Mouse (Mus musculus) limb, embryonic 11.5 days (tissue): ENCODE results near the gene Man2b1. TPM values are rescaled to one million over a fixed set of nuclear protein-coding genes. Genes with fewer than 3 reads are reported as not detected.

Experiments
- ATAC-seq: fragments of 200-750 bp; cut with Nextera tagmentation; 2 replicates; pipeline ENCODE4 v1.8.0; 2017; ENCODE audit warnings: low read depth; ENCODE audit not compliant: insufficient number of reproducible peaks, low FRiP score, low TSS enrichment
- DNase-seq: peaks from one replicate; pipeline ENCODE4 v3.0.0-alpha.2; 2015; ENCODE audit warnings: low spot score
- H3K27ac ChIP-seq: fragments of 300-500 bp; sonication (generic); replicated peaks from 2 replicates; pipeline ENCODE4 v1.5.1; 2014; ENCODE audit warnings: low read depth, mild to moderate bottlenecking, low read length
- H3K27me3 ChIP-seq: fragments of 300-500 bp; sonication (generic); 2 replicates; pipeline ENCODE4 v1.6.1; 2014; ENCODE audit warnings: mild to moderate bottlenecking, low read length, mixed read lengths; ENCODE audit not compliant: control insufficient read depth, insufficient read depth
- H3K36me3 ChIP-seq: fragments of 300-500 bp; sonication (generic); 2 replicates; pipeline ENCODE4 v1.6.1; 2014; ENCODE audit warnings: mild to moderate bottlenecking, low read length, moderate library complexity, mixed read lengths; ENCODE audit not compliant: control insufficient read depth, insufficient read depth
- H3K4me1 ChIP-seq: fragments of 300-500 bp; sonication (generic); 2 replicates; pipeline ENCODE4 v1.6.1; 2014; ENCODE audit warnings: low read length, mixed read lengths; ENCODE audit not compliant: control insufficient read depth, insufficient read depth
- H3K4me2 ChIP-seq: fragments of 300-500 bp; sonication (generic); 2 replicates; pipeline ENCODE4 v1.6.1; 2014; ENCODE audit warnings: low read depth, mild to moderate bottlenecking, moderate library complexity; ENCODE audit not compliant: severe bottlenecking
- H3K4me3 ChIP-seq: fragments of 300-500 bp; sonication (generic); 2 replicates; pipeline ENCODE4 v1.5.1; 2014; ENCODE audit warnings: low read depth, low read length
- H3K9ac ChIP-seq: fragments of 300-500 bp; sonication (generic); 2 replicates; pipeline ENCODE4 v1.6.1; 2014; ENCODE audit warnings: mild to moderate bottlenecking, low read length
- H3K9me3 ChIP-seq: fragments of 300-500 bp; sonication (generic); 2 replicates; pipeline ENCODE4 v1.6.1; 2016; ENCODE audit warnings: low read length; ENCODE audit not compliant: control insufficient read depth
- WGBS: fragments of 180-500 bp; shearing (Covaris S2); extraction: QIAGEN DNeasy Blood & Tissue Kit; methylation state at CpG from one replicate; pipeline ENCODE4 v1.1.7; 2014; 5-methylcytosine and 5-hydroxymethylcytosine counted together
- polyA plus RNA-seq: library from polyadenylated mRNA; unstranded; fragments of >200 nt; fragmentation: Nextera tagmentation; extraction: Ambion mirVana; gene quantifications from 2 replicates; pipeline ENCODE4 v1.2.1, GENCODE M21; 2014

Gene Man2b1
- 22.1 and 23.4 TPM in 2 replicates for polyA plus RNA-seq

DNA sequence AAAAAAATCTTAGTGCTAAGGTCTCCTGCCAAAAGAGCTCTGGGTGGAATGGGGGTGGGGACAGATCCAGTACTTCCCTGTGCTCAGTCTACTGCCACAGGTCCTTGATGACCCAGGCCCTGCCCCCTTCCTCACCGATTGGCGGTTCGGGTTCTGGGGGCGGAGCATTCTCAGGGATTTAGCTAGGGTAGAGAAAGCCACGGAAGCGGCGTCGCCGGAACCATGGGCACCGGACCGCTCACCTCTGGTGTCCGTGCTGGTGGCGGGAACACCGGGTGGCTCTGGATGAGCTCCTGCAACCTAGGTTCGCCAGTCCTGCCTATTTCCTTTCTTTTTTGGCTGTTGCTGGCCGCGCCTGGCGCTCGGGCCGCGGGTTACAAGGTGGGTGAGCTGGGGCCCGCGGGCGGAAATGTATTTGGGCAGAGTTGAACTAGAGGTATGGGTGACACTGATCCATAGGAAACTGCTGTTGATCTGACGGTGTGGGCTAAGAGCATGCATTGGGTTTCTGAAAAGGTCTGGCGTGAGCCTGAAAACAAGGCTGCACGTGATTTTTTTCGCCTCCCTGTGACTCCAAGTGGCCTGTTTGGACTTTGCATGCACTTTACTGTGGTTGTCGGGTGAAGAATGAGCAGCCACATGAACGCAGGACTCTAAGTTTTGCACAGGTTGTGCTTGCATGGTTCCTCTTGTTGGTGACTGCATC, at the start of gene Man2b1:
Man2b1 (plus strand) TSS at position 163 of the 706 bp plus-strand sequence.
- whole genome bisulfite sequencing: under 1% methylated on average over 30 of the region's 30 CpGs
- Histone ChIP-seq H3K9ac (peak within 1 kb of the TSS; percentile 72), H3K27ac (no peak within 1 kb of the TSS), H3K4me1 (peaks cover 12% of the 10 kb centered on the region; the same call in 1 of the 2 replicates), H3K36me3 (peaks cover 3% of the 10 kb centered on the region), H3K4me3 (peak within 1 kb of the TSS; percentile 55), H3K4me2 (peak within 1 kb of the TSS; percentile 66), H3K9me3 (no peaks in the 10 kb centered on the region), H3K27me3 (no peaks in the 10 kb centered on the region)
- ATAC-seq (peak; percentile 84), DNase-seq (peak; percentile 83)

- no peaks in the 10 kb centered on the region for H3K27me3 ChIP-seq
- H3K9me3 ChIP-seq: no peaks in the 10 kb centered on the region
- no peak overlapping the region for H3K4me3 ChIP-seq
- peaks cover 19% of the 10 kb centered on the region for H3K36me3 ChIP-seq
- no peak overlapping the region for H3K4me2 ChIP-seq
- peaks cover 8% of the 10 kb centered on the region; the same call in 1 of the 2 replicates for H3K4me1 ChIP-seq
- H3K27ac ChIP-seq: no peak overlapping the region
- H3K9ac ChIP-seq: no peak overlapping the region
- DNase-seq (no peak), ATAC-seq (no peak)
- WGBS: 62% methylated on average over 1 of the region's 1 CpGs
Observed at GRCm38 (mm10) chr8:85033867-85034266, 49.2 kb upstream of the Man2b1 start.

DNA sequence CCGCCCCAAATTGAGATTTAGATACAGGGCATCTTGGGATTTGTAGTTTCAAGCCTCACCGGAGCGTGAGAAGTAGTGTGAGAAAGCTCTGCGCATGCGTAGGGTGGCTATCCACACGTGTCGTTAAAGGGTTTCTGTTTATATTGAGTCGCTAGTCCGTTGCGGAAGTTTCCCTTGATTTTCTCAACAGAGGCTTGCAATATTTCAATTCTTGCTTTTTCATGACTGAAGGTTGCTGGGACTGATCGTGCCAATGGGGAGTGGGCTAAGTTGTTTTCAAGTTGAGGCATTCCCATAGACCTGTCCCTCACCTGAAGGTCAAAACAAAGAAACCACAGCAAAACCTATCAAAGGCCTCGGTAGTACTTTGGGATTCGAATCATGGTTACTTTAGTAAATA, 48.3 kb upstream of the Man2b1 start:
- H3K9ac ChIP-seq: peak overlapping the region; percentile 40; the same call in 1 of the 2 replicates
- no peak overlapping the region for H3K27ac ChIP-seq
- H3K36me3 ChIP-seq: peaks cover 15% of the 10 kb centered on the region; the same call in 1 of the 2 replicates
- 5% methylated on average over 13 of the region's 13 CpGs for WGBS
- H3K4me1 ChIP-seq: peaks cover 9% of the 10 kb centered on the region; the same call in 1 of the 2 replicates
- H3K9me3 ChIP-seq: no peaks in the 10 kb centered on the region
- peak; percentile 86 for DNase-seq
- ATAC-seq: no peak
- H3K4me3 ChIP-seq: peak overlapping the region; percentile 63
- H3K4me2 ChIP-seq: peak overlapping the region; percentile 65
- no peaks in the 10 kb centered on the region for H3K27me3 ChIP-seq

DNA sequence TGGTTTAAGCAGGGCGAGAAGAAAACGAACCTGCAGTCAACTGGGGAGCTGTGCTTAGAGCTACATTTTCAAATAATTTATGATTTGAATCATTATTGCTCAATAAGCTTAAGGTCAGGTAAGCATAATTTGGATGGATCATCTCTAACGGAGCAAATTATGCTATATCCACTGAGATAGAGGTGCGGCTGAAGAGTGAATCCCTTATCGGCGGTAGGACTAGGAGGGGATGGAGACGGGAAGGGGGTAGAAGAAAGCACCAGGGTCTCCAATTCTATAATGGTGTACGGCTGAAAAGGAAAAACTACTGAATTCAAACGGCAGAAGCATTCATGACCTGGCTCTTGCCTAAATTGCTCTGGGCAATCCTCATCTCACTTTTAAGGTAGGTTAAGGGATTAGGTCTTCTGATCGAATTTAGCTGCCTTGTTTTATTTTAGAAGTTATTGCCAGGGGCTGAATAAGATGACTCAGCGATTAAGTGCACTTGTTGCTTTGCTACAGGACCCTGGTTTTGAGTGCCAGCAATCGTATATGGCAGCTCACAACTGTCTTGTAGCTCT, 47.8 kb upstream of the Man2b1 start:
- DNase-seq (no peak), ATAC-seq (no peak)
- H3K27ac ChIP-seq: no peak overlapping the region
- H3K9me3 ChIP-seq: no peaks in the 10 kb centered on the region
- H3K9ac ChIP-seq: peak overlapping the region; percentile 49
- peak overlapping the region; percentile 63 for H3K4me3 ChIP-seq
- 8% methylated on average over 12 of the region's 12 CpGs for WGBS
- H3K36me3 ChIP-seq: peaks cover 12% of the 10 kb centered on the region; the same call in 1 of the 2 replicates
- peak overlapping the region; percentile 65 for H3K4me2 ChIP-seq
- peaks cover 9% of the 10 kb centered on the region; the same call in 1 of the 2 replicates for H3K4me1 ChIP-seq
- H3K27me3 ChIP-seq: no peaks in the 10 kb centered on the region

DNA sequence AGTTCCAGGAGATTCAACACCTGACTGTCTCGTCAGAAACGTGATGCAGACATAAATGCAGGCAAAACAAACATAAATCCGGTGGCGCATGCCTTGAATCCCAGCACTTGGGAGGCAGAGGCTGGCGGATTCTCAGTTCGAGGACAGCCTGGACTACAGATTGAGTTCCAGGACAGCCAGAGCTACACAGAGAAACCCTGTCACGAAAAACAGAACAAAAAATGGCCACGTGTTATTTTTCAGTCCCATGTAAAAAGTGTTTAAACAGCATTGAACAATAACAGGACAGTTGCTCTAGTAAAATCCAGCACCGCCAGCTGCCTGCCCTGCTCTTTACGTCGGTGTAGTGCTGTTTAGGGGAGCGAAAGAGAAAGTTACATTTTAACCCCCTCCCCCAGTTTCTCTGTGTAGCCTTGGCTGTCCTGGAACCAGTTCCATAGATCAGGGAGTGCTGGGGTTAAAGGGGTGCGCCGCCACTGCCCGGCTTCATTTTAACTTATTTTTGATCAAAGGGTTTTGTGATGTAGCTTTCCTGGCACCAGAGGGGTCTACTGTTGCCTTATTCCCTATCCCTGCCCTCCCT, 47.3 kb upstream of the Man2b1 start:
- under 1% methylated on average over 15 of the region's 15 CpGs for WGBS
- Histone ChIP-seq H3K4me1 (peaks cover 9% of the 10 kb centered on the region; the same call in 1 of the 2 replicates), H3K36me3 (peaks cover 14% of the 10 kb centered on the region), H3K4me2 (peak overlapping the region; percentile 65), H3K27me3 (no peaks in the 10 kb centered on the region), H3K27ac (peak overlapping the region; percentile 72), H3K4me3 (peak overlapping the region; percentile 63), H3K9me3 (no peaks in the 10 kb centered on the region), H3K9ac (peak overlapping the region; percentile 49)
- DNase-seq (peak; percentile 58), ATAC-seq (0 out of 2 replicates have a peak, but pooled peaks have one; percentile 3)

DNA sequence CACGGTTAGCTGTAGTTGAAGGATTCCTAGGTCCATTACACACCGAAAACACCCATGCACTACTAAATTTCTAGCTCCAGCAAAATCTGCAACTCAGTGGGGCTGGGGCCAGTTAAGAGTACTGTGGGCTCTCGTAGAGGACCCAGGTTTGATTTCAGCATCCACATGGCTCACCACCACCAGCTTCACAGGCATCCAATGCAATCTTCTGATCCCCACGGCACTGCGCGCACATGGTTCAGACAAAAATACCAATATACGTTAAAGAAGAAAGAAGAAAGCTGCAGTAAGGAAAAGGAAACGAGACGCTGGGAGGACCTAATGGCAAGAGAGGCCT, 46.7 kb upstream of the Man2b1 start:
- Histone ChIP-seq H3K27ac (peak overlapping the region; percentile 72), H3K27me3 (no peaks in the 10 kb centered on the region), H3K4me2 (peak overlapping the region; percentile 65), H3K4me1 (peaks cover 9% of the 10 kb centered on the region; the same call in 1 of the 2 replicates), H3K36me3 (peaks cover 17% of the 10 kb centered on the region), H3K4me3 (peak overlapping the region; percentile 63), H3K9me3 (no peaks in the 10 kb centered on the region), H3K9ac (peak overlapping the region; percentile 49)
- ATAC-seq (peak; percentile 37), DNase-seq (no peak)
- WGBS: 0% methylated on average over 9 of the region's 9 CpGs

- peaks cover 16% of the 10 kb centered on the region for H3K36me3 ChIP-seq
- peak within 1 kb of the TSS; percentile 87 for H3K4me2 ChIP-seq
- peaks cover 9% of the 10 kb centered on the region; the same call in 1 of the 2 replicates for H3K4me1 ChIP-seq
- no peaks in the 10 kb centered on the region for H3K9me3 ChIP-seq
- H3K27me3 ChIP-seq: no peaks in the 10 kb centered on the region
- peak within 1 kb of the TSS; percentile 63 for H3K4me3 ChIP-seq
- peak within 1 kb of the TSS; percentile 99 for H3K27ac ChIP-seq
- WGBS: under 1% methylated on average over 59 of the region's 59 CpGs
- DNase-seq (peak; percentile 90), ATAC-seq (peak; percentile 92)
- peak within 1 kb of the TSS; percentile 91 for H3K9ac ChIP-seq
Observed at GRCm38 (mm10) chr8:85036718-85037365, 46.2 kb upstream of the Man2b1 start, which contains the start of gene Tnpo2. Gene Tnpo2 (plus strand): TSS chr8:85036915.

DNA sequence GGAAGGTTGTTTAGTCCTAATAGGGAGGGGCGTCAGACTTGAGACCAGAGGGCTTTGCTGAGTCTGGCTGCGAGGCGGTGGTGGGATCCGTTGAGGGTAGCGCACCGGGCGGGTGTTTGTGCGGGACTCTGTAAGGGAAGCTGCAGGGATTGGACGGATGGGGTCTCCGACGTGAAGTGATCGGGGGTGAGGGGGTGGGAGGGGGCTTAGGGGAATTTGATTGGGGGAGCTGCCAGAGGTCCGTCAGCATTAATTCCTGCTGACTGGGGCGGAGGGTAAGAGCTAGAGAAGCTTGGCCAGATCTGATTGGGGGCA, 45.7 kb upstream of the Man2b1 start:
- ATAC-seq (peak; percentile 60), DNase-seq (no peak)
- peaks cover 16% of the 10 kb centered on the region for H3K36me3 ChIP-seq

More for the DNA sequence above, 45.7 kb upstream of the Man2b1 start:
- no peaks in the 10 kb centered on the region for H3K27me3 ChIP-seq
- H3K4me2 ChIP-seq: peak overlapping the region; percentile 87
- no peaks in the 10 kb centered on the region for H3K9me3 ChIP-seq
- WGBS: under 1% methylated on average over 14 of the region's 14 CpGs
- peak overlapping the region; percentile 91 for H3K9ac ChIP-seq
- peaks cover 9% of the 10 kb centered on the region; the same call in 1 of the 2 replicates for H3K4me1 ChIP-seq
- peak overlapping the region; percentile 63 for H3K4me3 ChIP-seq
- peak overlapping the region; percentile 99 for H3K27ac ChIP-seq
